Mouse (Mus musculus): ENCODE results near the gene Gramd1b. TPM values are rescaled to one million over a fixed set of nuclear protein-coding genes. Genes with fewer than 3 reads are reported as not detected.

Gramd1b gene
- polyA plus RNA-seq, 1 experiment from 2014 or later = 2.4 TPM

- no peaks in the 10 kb centered on the region for H3K36me3 ChIP-seq (replicated peaks)
- 89% methylated on average over 9 of the region's 9 CpGs for WGBS
- no peaks in the 10 kb centered on the region for H3K9me3 ChIP-seq
- no peaks in the 10 kb centered on the region for H3K27me3 ChIP-seq (replicated peaks; ENCODE audit: low read depth, poor library complexity, severe bottlenecking)
- H3K27ac ChIP-seq (replicated peaks) = no peak overlapping the region
- no peak overlapping the region for H3K4me3 ChIP-seq
- H3K4me1 ChIP-seq = no peaks in the 10 kb centered on the region
- no peak for DNase-seq (ENCODE audit: low spot score)
Measured at GRCm38 (mm10) chr9:40426282-40426964, 104.8 kb downstream of the Gramd1b start.

DNA sequence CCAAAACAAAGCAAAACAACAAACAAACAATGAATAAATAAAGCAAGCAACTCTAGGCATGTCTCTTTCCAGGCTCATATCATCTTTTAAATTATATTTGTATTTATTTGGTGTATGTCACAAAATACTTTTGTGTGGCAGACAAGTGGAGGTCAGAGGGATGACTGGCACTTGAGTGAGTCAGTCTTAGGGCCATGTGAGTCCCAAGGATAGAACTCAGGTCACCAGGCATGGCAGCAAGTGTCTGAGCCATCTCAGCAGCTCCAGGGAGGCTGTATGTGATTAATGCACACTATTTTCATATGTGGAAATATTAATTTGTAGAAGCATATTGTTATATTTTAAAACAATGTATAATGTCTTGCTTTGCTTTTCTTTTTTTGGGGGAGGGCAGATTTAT, 106.3 kb downstream of the Gramd1b start:
- no peaks in the 10 kb centered on the region for H3K4me1 ChIP-seq
- H3K9me3 ChIP-seq = no peaks in the 10 kb centered on the region
- DNase-seq (ENCODE audit: low spot score) = no peak
- no peaks in the 10 kb centered on the region for H3K36me3 ChIP-seq (replicated peaks)
- no peak overlapping the region for H3K27ac ChIP-seq (replicated peaks)
- no peak overlapping the region for H3K4me3 ChIP-seq
- H3K27me3 ChIP-seq (replicated peaks; ENCODE audit: low read depth, poor library complexity, severe bottlenecking) = no peaks in the 10 kb centered on the region

- Histone ChIP-seq H3K9me3 (no peaks in the 10 kb centered on the region), H3K36me3 (replicated peaks) (no peaks in the 10 kb centered on the region), H3K27me3 (replicated peaks; ENCODE audit: low read depth, poor library complexity, severe bottlenecking) (no peaks in the 10 kb centered on the region), H3K4me3 (no peak overlapping the region), H3K4me1 (no peaks in the 10 kb centered on the region), H3K27ac (replicated peaks) (no peak overlapping the region)
- 85% methylated on average over 6 of the region's 6 CpGs for WGBS
- DNase-seq (ENCODE audit: low spot score) = no peak
Measured at GRCm38 (mm10) chr9:40423427-40423867, 107.7 kb downstream of the Gramd1b start.

GRCm38 (mm10) chr9:40422368-40423057, 108.7 kb downstream of the Gramd1b start:
- 89% methylated on average over 11 of the region's 11 CpGs for WGBS

GRCm38 (mm10) chr9:40420652-40421335, 110.4 kb downstream of the Gramd1b start:
- Histone ChIP-seq H3K36me3 (replicated peaks) (no peaks in the 10 kb centered on the region), H3K27me3 (replicated peaks; ENCODE audit: low read depth, poor library complexity, severe bottlenecking) (no peaks in the 10 kb centered on the region), H3K4me1 (no peaks in the 10 kb centered on the region), H3K4me3 (no peak overlapping the region), H3K9me3 (no peaks in the 10 kb centered on the region), H3K27ac (replicated peaks) (no peak overlapping the region)
- no peak for DNase-seq (ENCODE audit: low spot score)
- 85% methylated on average over 15 of the region's 15 CpGs for WGBS

More at GRCm38 (mm10) chr9:40422368-40423057, 108.7 kb downstream of the Gramd1b start:
- no peak for DNase-seq (ENCODE audit: low spot score)
- no peaks in the 10 kb centered on the region for H3K27me3 ChIP-seq (replicated peaks; ENCODE audit: low read depth, poor library complexity, severe bottlenecking)
- H3K4me1 ChIP-seq = no peaks in the 10 kb centered on the region
- no peaks in the 10 kb centered on the region for H3K36me3 ChIP-seq (replicated peaks)
- H3K9me3 ChIP-seq = no peaks in the 10 kb centered on the region
- no peak overlapping the region for H3K4me3 ChIP-seq
- H3K27ac ChIP-seq (replicated peaks) = no peak overlapping the region

- Histone ChIP-seq H3K27me3 (replicated peaks; ENCODE audit: low read depth, poor library complexity, severe bottlenecking) (no peaks in the 10 kb centered on the region), H3K36me3 (replicated peaks) (no peaks in the 10 kb centered on the region), H3K27ac (replicated peaks) (no peak overlapping the region), H3K4me1 (no peaks in the 10 kb centered on the region), H3K9me3 (no peaks in the 10 kb centered on the region), H3K4me3 (no peak overlapping the region)
- WGBS = 92% methylated on average over 5 of the region's 5 CpGs
- no peak for DNase-seq (ENCODE audit: low spot score)
Measured at GRCm38 (mm10) chr9:40418803-40419202, 112.4 kb downstream of the Gramd1b start.

GRCm38 (mm10) chr9:40416150-40416549, 115.0 kb downstream of the Gramd1b start:
- WGBS = 84% methylated on average over 7 of the region's 7 CpGs
- H3K27ac ChIP-seq (replicated peaks) = no peak overlapping the region
- no peaks in the 10 kb centered on the region for H3K4me1 ChIP-seq
- H3K27me3 ChIP-seq (replicated peaks; ENCODE audit: low read depth, poor library complexity, severe bottlenecking) = no peaks in the 10 kb centered on the region
- DNase-seq (ENCODE audit: low spot score) = no peak
- no peaks in the 10 kb centered on the region for H3K36me3 ChIP-seq (replicated peaks)
- no peaks in the 10 kb centered on the region for H3K9me3 ChIP-seq
- H3K4me3 ChIP-seq = no peak overlapping the region

- 34% methylated on average over 18 of the region's 18 CpGs for WGBS
- peak; percentile 55 for DNase-seq (ENCODE audit: low spot score)
- no peaks in the 10 kb centered on the region for H3K36me3 ChIP-seq (replicated peaks)
- H3K4me3 ChIP-seq = peak overlapping the region; percentile 76
- no peaks in the 10 kb centered on the region for H3K9me3 ChIP-seq
- H3K4me1 ChIP-seq = no peaks in the 10 kb centered on the region
- peak overlapping the region; percentile 85 for H3K27ac ChIP-seq (replicated peaks)
- no peaks in the 10 kb centered on the region for H3K27me3 ChIP-seq (replicated peaks; ENCODE audit: low read depth, poor library complexity, severe bottlenecking)
Measured at GRCm38 (mm10) chr9:40414904-40415766, 116.0 kb downstream of the Gramd1b start.

- no peaks in the 10 kb centered on the region for H3K9me3 ChIP-seq
- peak overlapping the region; percentile 76 for H3K4me3 ChIP-seq
- H3K27me3 ChIP-seq (replicated peaks; ENCODE audit: low read depth, poor library complexity, severe bottlenecking) = no peaks in the 10 kb centered on the region
- no peaks in the 10 kb centered on the region; the same call in 1 of the 2 replicates for H3K4me1 ChIP-seq
- peak overlapping the region; percentile 85 for H3K27ac ChIP-seq (replicated peaks)
- peak; percentile 87 for DNase-seq (ENCODE audit: low spot score)
- no peaks in the 10 kb centered on the region for H3K36me3 ChIP-seq (replicated peaks)
- WGBS = 1% methylated on average over 15 of the region's 15 CpGs
Measured at GRCm38 (mm10) chr9:40414498-40414903, 116.7 kb downstream of the Gramd1b start.

DNA sequence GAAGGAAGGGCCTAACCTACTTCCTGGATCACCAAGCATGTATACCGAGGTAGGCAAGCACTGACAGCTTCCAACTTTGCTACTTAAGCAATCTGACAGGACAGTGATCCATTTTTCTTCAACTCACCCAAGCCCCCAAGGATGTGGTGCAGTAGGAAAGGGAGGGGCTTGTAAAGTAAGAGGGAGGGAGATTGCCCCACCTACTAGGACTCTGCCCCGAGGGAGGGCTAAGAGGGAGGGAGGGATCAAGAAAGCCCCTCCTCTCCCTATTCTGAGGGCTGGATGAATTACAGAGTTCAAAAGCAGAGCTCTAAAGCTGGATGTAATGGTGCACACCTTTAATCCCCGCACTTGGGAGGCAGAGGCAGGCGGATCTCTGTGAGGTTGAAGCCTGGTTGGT, 117.6 kb downstream of the Gramd1b start:
- WGBS = 87% methylated on average over 4 of the region's 4 CpGs
- Histone ChIP-seq H3K27ac (replicated peaks) (no peak overlapping the region), H3K4me3 (no peak overlapping the region), H3K9me3 (no peaks in the 10 kb centered on the region), H3K4me1 (peaks cover 7% of the 10 kb centered on the region), H3K36me3 (replicated peaks) (no peaks in the 10 kb centered on the region), H3K27me3 (replicated peaks; ENCODE audit: low read depth, poor library complexity, severe bottlenecking) (no peaks in the 10 kb centered on the region)
- DNase-seq (ENCODE audit: low spot score) = no peak

- Histone ChIP-seq H3K9me3 (no peaks in the 10 kb centered on the region), H3K27ac (replicated peaks) (no peak overlapping the region), H3K27me3 (replicated peaks; ENCODE audit: low read depth, poor library complexity, severe bottlenecking) (no peaks in the 10 kb centered on the region), H3K36me3 (replicated peaks) (no peaks in the 10 kb centered on the region), H3K4me1 (peaks cover 13% of the 10 kb centered on the region), H3K4me3 (no peak overlapping the region)
- WGBS = 93% methylated on average over 14 of the region's 14 CpGs
- no peak for DNase-seq (ENCODE audit: low spot score)
Measured at GRCm38 (mm10) chr9:40412931-40413330, 118.3 kb downstream of the Gramd1b start.

DNA sequence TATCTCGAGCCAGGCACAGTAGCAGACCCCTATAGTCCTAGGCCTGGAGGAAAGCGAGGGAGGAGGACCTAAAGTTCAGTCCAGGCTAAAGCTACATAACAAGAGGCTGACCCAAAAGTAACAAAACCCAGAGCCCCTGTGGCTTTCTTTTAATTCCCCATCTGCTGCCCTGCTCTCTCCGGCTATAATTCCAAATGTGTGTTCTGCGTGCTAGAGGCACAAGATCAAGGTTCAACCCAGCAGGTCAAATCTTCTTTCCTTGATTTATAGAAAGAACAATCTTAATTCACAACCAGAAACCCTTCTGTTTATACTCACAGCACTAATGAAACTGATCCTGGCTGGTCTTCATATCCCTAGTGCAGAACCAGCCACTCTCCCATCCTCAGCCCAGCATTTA, 118.9 kb downstream of the Gramd1b start:
- Histone ChIP-seq H3K36me3 (replicated peaks) (no peaks in the 10 kb centered on the region), H3K4me1 (peaks cover 16% of the 10 kb centered on the region), H3K4me3 (no peak overlapping the region), H3K27me3 (replicated peaks; ENCODE audit: low read depth, poor library complexity, severe bottlenecking) (no peaks in the 10 kb centered on the region), H3K27ac (replicated peaks) (no peak overlapping the region), H3K9me3 (no peaks in the 10 kb centered on the region)
- no peak for DNase-seq (ENCODE audit: low spot score)
- 89% methylated on average over 4 of the region's 4 CpGs for WGBS

Data from embryonic facial prominence, embryonic 10.5 days (tissue).